Mouse (Mus musculus) brain, embryonic 14.5 days (tissue): ENCODE results near the gene Rasgef1b.

Experiments used
- CTCF ChIP-seq: fragments of 200-500 bp; IDR thresholded peaks from 2 replicates; pipeline ENCODE4 v1.5.1; 2012; ENCODE audit warnings: inconsistent platforms, mild to moderate bottlenecking, moderate library complexity, borderline replicate concordance; ENCODE audit not compliant: insufficient read depth, insufficient read length; ENCODE audit errors: extremely low read depth
- POLR2A ChIP-seq: fragments of 200-500 bp; IDR thresholded peaks from 2 replicates; pipeline ENCODE4 v1.6.1; 2012; ENCODE audit warnings: mild to moderate bottlenecking, inconsistent platforms, borderline replicate concordance; ENCODE audit not compliant: poor library complexity, insufficient read depth, insufficient read length, severe bottlenecking; ENCODE audit errors: extremely low read depth

DNA sequence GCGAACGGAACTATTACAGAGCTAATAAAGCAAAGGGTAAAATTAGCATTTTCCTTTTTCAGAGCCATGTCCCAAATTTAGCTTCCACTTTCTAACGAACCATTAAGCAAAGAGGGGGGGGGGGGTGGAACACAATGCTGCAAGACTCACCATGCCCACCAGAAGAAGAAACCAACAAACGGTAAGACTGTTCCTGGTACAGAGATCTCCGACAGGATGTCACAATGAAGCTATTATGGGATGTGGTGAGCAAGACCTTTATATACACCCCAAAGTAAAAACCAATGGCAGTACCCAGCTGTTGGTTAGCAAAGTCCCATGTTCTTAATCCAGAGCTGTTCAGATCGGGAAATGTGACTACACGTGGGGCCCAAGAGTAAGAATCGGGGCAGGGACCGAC lies 226.2 kb downstream of the Rasgef1b start:
- TF ChIP-seq POLR2A (no peak), CTCF (no peak)
